ENCODE assay signal across 20 mouse cellular contexts in the genomic region with DNA sequence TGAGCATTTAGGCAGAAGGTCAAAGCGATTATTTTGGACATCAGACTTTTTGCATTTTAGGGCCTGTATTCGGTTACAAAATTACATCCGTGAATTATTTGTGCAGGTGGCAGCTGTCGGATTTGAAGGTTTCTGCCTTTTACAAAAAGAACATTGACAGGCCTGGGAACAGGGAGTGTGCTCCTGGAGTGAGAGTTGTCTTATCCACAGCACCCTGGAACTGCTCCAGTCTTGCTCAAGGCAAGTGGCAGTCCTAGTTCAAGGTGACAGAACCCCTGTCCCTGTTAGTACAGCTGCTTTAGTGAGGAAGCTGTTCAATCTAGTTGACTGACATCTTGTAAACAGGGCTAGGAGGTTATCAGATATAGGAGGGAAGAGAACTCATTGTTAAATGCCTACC. TPM values are rescaled to one million over a fixed set of nuclear protein-coding genes. Genes with fewer than 3 reads are reported as not detected.
A peak's percentile ranks its signal among the peaks of the same experiment; 100 is the strongest.
DNase-seq lines count a peak whose midpoint lies in the region; ATAC-seq and TF ChIP-seq lines count a peak whose summit lies in the region.
"Had no signal": no experiment of that assay in that cellular context is flagged by ENCODE, and none has a peak within 500 bp of the region (broad histone marks: within the 10 kb centered on the region; RNA-seq: fewer than 3 reads in every experiment).

No protein-coding gene starts in this region.

- TF ChIP-seq CTCF in midbrain, postnatal 0 days (IDR thresholded peaks at IDR 0.05): no peak

- H3K4me3 ChIP-seq in kidney, embryonic 15.5 days (replicated peaks): no peak overlapping the region
- no peak overlapping the region for H3K4me3 ChIP-seq in midbrain, postnatal 0 days (ENCODE audit: low read depth, low read length)
- H3K4me3 ChIP-seq: embryonic facial prominence, embryonic 10.5 days; hindbrain, embryonic 15.5 days had no signal

- peak; percentile 57 for DNase-seq in adrenal gland, adult 8-10 months
- DNase-seq in adrenal gland, adult 18-20 months (ENCODE audit: low spot score in 2 of 2): no peak
- peak; percentile 44 to 57 for DNase-seq in heart, adult 18-20 months
- DNase-seq in heart, adult 11 months: no peak
- no peak for DNase-seq in kidney, adult 11 months
- peak; percentile 68 for DNase-seq in adrenal gland, postnatal 14 days
- DNase-seq in midbrain, postnatal 0 days (ENCODE audit: low spot score): no peak
- DNase-seq: cerebellum, adult 9-10 months; heart, postnatal 36 days; kidney, postnatal 36 days; thymus, postnatal 36 days had no signal

- no peak overlapping the region for H3K9ac ChIP-seq in kidney, embryonic 15.5 days
- H3K9ac ChIP-seq in midbrain, postnatal 0 days (replicated peaks; ENCODE audit: low read length, poor library complexity, severe bottlenecking): no peak overlapping the region
- H3K9ac ChIP-seq: hindbrain, embryonic 15.5 days; liver, embryonic 14.5 days had no signal

- H3K4me1 ChIP-seq in kidney, embryonic 15.5 days: peaks cover 49% of the 10 kb centered on the region
- no peaks in the 10 kb centered on the region for H3K4me1 ChIP-seq in midbrain, postnatal 0 days (ENCODE audit: insufficient read depth, low read length)

- H3K36me3 ChIP-seq in kidney, embryonic 15.5 days: 0 out of 2 replicates have a peak, but pooled peaks cover 3% of the 10 kb centered on the region
- no peaks in the 10 kb centered on the region for H3K36me3 ChIP-seq in midbrain, postnatal 0 days (ENCODE audit: insufficient read depth, low read length)
- H3K36me3 ChIP-seq: hindbrain, embryonic 15.5 days had no signal

- ATAC-seq in kidney, embryonic 15.5 days (replicated peaks; ENCODE audit: low FRiP score): 0 out of 2 replicates have a peak, but pooled peaks have one; percentile 28
- ATAC-seq in midbrain, postnatal 0 days (ENCODE audit: low FRiP score): no peak
- ATAC-seq: CD4-positive, CD25-positive, alpha-beta regulatory T cell, adult 4 months; intestine, embryonic 16.5 days; Patski had no signal

- no peaks in the 10 kb centered on the region for H3K27me3 ChIP-seq in kidney, embryonic 15.5 days
- H3K27me3 ChIP-seq in midbrain, postnatal 0 days (ENCODE audit: insufficient read depth, low read length): no peaks in the 10 kb centered on the region
- H3K27me3 ChIP-seq: hindbrain, embryonic 15.5 days; Patski had no signal

- H3K9me3 ChIP-seq in kidney, embryonic 15.5 days (replicated peaks): no peaks in the 10 kb centered on the region
- H3K9me3 ChIP-seq in midbrain, postnatal 0 days (ENCODE audit: low read length): no peaks in the 10 kb centered on the region
- H3K9me3 ChIP-seq: embryonic facial prominence, embryonic 10.5 days; hindbrain, embryonic 15.5 days had no signal

- no peak overlapping the region for H3K4me2 ChIP-seq in kidney, embryonic 15.5 days
- H3K4me2 ChIP-seq in midbrain, postnatal 0 days (ENCODE audit: low read depth, low read length, poor library complexity, severe bottlenecking): no peak overlapping the region
- H3K4me2 ChIP-seq: hindbrain, embryonic 15.5 days; midbrain, embryonic 11.5 days had no signal

- no peak overlapping the region for H3K27ac ChIP-seq in kidney, embryonic 15.5 days
- H3K27ac ChIP-seq in midbrain, postnatal 0 days (ENCODE audit: low read depth, low read length): no peak overlapping the region
- H3K27ac ChIP-seq: embryonic facial prominence, embryonic 10.5 days; hindbrain, embryonic 15.5 days; liver, embryonic 14.5 days; macrophage had no signal

- 50% methylated on average over 4 of the region's 4 CpGs for WGBS in kidney, embryonic 15.5 days
- WGBS in midbrain, postnatal 0 days: 63% methylated on average over 4 of the region's 4 CpGs

RNA-seq across cellular contexts. Expression of a gene that starts 27.3 kb away (rescaled TPM):
- 100 to 1,000 TPM; 211 to 349 (median 255) TPM for total RNA-seq in adrenal gland, adult 8-10 months (2022)
- 100 to 1,000 TPM; 234 to 351 TPM for total RNA-seq in adrenal gland, adult 18-20 months (2021)
- total RNA-seq in heart, adult 18-20 months (2021): 10 to 100 TPM; 56.4 to 57.5 TPM
- polyA plus RNA-seq in kidney, embryonic 15.5 days (2015; fragmentation: Nextera tagmentation; extraction: Ambion mirVana): 58.2 and 65.5 TPM in 2 replicates
- 190 and 195 TPM in 2 replicates for total RNA-seq in adrenal gland, postnatal 14 days (2021)
- 121 and 148 TPM in 2 replicates for total RNA-seq in midbrain, postnatal 0 days (2014; rRNA removed)
- 142 and 152 TPM in 2 replicates for polyA plus RNA-seq in midbrain, postnatal 0 days (2015; fragmentation: Nextera tagmentation; extraction: Ambion mirVana)

Comparison
In these comparisons a context has a peak if more than half of its experiments do, and no peak if none do; other contexts are left out.
1. DNase-seq: peak in adrenal gland, adult 8-10 months (single experiment), heart, adult 18-20 months (2 of 2) and adrenal gland, postnatal 14 days (single experiment); none in adrenal gland, adult 18-20 months (0 of 2), heart, adult 11 months (single experiment), kidney, adult 11 months (single experiment) and midbrain, postnatal 0 days (single experiment).